ENCODE assay signal across 8 mouse cellular contexts in the genomic region with DNA sequence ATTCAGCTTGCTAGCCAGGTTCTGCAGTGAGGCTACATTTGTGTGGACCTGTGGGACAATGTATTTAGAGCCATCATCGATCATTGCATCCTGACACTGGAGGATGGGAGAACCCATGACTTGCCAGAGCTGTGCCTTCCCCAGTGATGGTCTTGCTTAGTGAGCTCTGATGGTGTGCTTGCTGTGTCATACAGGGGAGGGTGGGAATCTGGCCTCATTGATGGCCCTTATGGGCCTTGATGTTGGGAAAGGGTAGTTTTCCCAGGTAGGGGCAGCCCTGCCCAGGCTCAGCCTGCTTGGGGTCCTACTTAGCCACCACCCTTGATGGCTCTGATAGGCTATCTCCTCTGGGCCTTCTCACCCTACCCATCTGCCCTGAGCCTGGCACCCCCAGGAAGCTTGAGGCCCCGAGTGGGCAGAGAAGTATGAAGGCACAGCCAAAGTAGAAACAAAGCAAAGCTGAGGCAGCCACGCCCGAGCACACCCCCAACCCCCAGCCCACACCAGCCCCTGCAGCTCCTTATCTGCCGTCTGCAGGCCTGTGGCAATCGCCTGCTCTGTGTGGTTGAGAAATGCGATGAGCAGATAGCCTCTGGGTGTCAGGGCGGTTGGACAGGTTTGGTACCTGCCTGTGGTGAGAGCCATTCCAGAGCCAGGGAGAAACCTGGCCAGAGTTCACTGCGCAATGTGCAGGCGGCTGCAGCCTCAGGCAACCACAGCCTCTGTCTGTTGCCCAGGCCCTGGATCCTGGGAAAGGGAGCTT. TPM values are rescaled to one million over a fixed set of nuclear protein-coding genes. Genes with fewer than 3 reads are reported as not detected.
DNase-seq lines count a peak whose midpoint lies in the region; ATAC-seq and TF ChIP-seq lines count a peak whose summit lies in the region.
"Had no signal": no experiment of that assay in that cellular context is flagged by ENCODE, and none has a peak within 500 bp of the region (broad histone marks: within the 10 kb centered on the region; RNA-seq: fewer than 3 reads in every experiment).

No protein-coding gene starts in this region.

- H3K27me3 ChIP-seq in thymus, adult 2 months (ENCODE audit: control insufficient read depth, insufficient read depth, low read length): no peaks in the 10 kb centered on the region
- H3K27me3 ChIP-seq in liver, embryonic 15.5 days: no peaks in the 10 kb centered on the region
- H3K27me3 ChIP-seq in cerebellum, adult 2 months (ENCODE audit: control insufficient read depth, insufficient read depth, low read length): no peaks in the 10 kb centered on the region
- H3K27me3 ChIP-seq in midbrain, embryonic 13.5 days: no peaks in the 10 kb centered on the region

- no peaks in the 10 kb centered on the region for H3K9me3 ChIP-seq in liver, embryonic 15.5 days (replicated peaks)
- H3K9me3 ChIP-seq in midbrain, embryonic 13.5 days: no peaks in the 10 kb centered on the region

- no peak overlapping the region for H3K4me3 ChIP-seq in thymus, adult 2 months (ENCODE audit: control insufficient read depth, insufficient read depth, low read length)
- peak overlapping the region; percentile 14; the same call in 1 of the 2 replicates for H3K4me3 ChIP-seq in liver, embryonic 15.5 days (replicated peaks)
- no peak overlapping the region for H3K4me3 ChIP-seq in cerebellum, adult 2 months (replicated peaks; ENCODE audit: insufficient read depth, low read depth, low read length)
- H3K4me3 ChIP-seq in midbrain, embryonic 13.5 days (replicated peaks): no peak overlapping the region

- no peaks in the 10 kb centered on the region for H3K36me3 ChIP-seq in thymus, adult 2 months (ENCODE audit: control insufficient read depth, insufficient read depth, low read length)
- no peaks in the 10 kb centered on the region for H3K36me3 ChIP-seq in liver, embryonic 15.5 days (replicated peaks)
- no peaks in the 10 kb centered on the region for H3K36me3 ChIP-seq in midbrain, embryonic 13.5 days

- WGBS in thymus, adult 2 months: 45% methylated on average over 10 of the region's 10 CpGs
- WGBS in liver, embryonic 15.5 days (ENCODE audit: insufficient replicate concordance): 11% methylated on average over 10 of the region's 10 CpGs
- 90% methylated on average over 10 of the region's 10 CpGs for WGBS in cerebellum, adult 2 months
- 87% methylated on average over 10 of the region's 10 CpGs for WGBS in midbrain, embryonic 13.5 days

- H3K27ac ChIP-seq in thymus, adult 2 months (ENCODE audit: control insufficient read depth, insufficient read depth, low read length): no peak overlapping the region
- H3K27ac ChIP-seq in liver, embryonic 15.5 days (replicated peaks): peak overlapping the region; percentile 71
- no peak overlapping the region for H3K27ac ChIP-seq in cerebellum, adult 2 months (ENCODE audit: insufficient read depth, low read length)
- no peak overlapping the region for H3K27ac ChIP-seq in midbrain, embryonic 13.5 days
- H3K27ac ChIP-seq: hindbrain, postnatal 0 days had no signal

- H3K9ac ChIP-seq in liver, embryonic 15.5 days: peak overlapping the region; percentile 21; the same call in 1 of the 2 replicates
- no peak overlapping the region for H3K9ac ChIP-seq in midbrain, embryonic 13.5 days (replicated peaks)

- peaks cover 17% of the 10 kb centered on the region for H3K4me1 ChIP-seq in thymus, adult 2 months (replicated peaks; ENCODE audit: control insufficient read depth, insufficient read depth, low read length)
- peaks cover 90% of the 10 kb centered on the region for H3K4me1 ChIP-seq in liver, embryonic 15.5 days (replicated peaks)
- H3K4me1 ChIP-seq in cerebellum, adult 2 months (ENCODE audit: control insufficient read depth, insufficient read depth, low read length): peaks cover 19% of the 10 kb centered on the region
- H3K4me1 ChIP-seq in midbrain, embryonic 13.5 days (replicated peaks): peaks cover 71% of the 10 kb centered on the region

- peak; percentile 23 to 57 for ATAC-seq in hematopoietic stem cell, adult 5-6 weeks (replicated peaks in 1 of 2; ENCODE audit: insufficient read depth in 1 of 2, low FRiP score in 2 of 2, low TSS enrichment in 1 of 2, low read depth in 1 of 2, poor library complexity in 2 of 2, severe bottlenecking in 2 of 2)
- ATAC-seq in liver, embryonic 15.5 days (ENCODE audit: insufficient read depth): peak; percentile 85
- no peak for ATAC-seq in midbrain, embryonic 13.5 days
- ATAC-seq: hindbrain, postnatal 0 days had no signal

- H3K4me2 ChIP-seq in liver, embryonic 15.5 days: peak overlapping the region; percentile 60
- no peak overlapping the region for H3K4me2 ChIP-seq in midbrain, embryonic 13.5 days (replicated peaks)

- DNase-seq in thymus, adult 2 months: no peak
- no peak for DNase-seq in thymus, adult 18-20 months
- DNase-seq in frontal cortex, postnatal 14 days (ENCODE audit: low spot score in 2 of 2): no peak
- no peak for DNase-seq in cerebellum, adult 2 months

- TF ChIP-seq POLR2A in thymus, adult 2 months (IDR thresholded peaks at IDR 0.05; ENCODE audit: control insufficient read depth, extremely low read depth, insufficient read depth, low read length, poor library complexity): 0 out of 2 replicates have a peak, but pooled peaks have one; percentile 12
- no peak for TF ChIP-seq POLR2A in cerebellum, adult 2 months (IDR thresholded peaks at IDR 0.05; ENCODE audit: borderline replicate concordance, insufficient read depth, low read length)

- TF ChIP-seq CTCF in thymus, adult 2 months (IDR thresholded peaks at IDR 0.05; ENCODE audit: borderline replicate concordance, control insufficient read depth, extremely low read depth, insufficient read depth, low read length, poor library complexity): no peak
- no peak for TF ChIP-seq CTCF in cerebellum, adult 2 months (IDR thresholded peaks at IDR 0.05; ENCODE audit: borderline replicate concordance, insufficient read depth, low read depth, low read length)

RNA-seq across cellular contexts. Expression of a gene that starts 26.8 kb away (rescaled TPM):
- 35.9 and 40.3 TPM in 2 replicates for polyA plus RNA-seq in thymus, adult 2 months (2012; rRNA removed)
- 7.6 and 8.4 TPM in 2 replicates for total RNA-seq in hematopoietic stem cell, adult 5-6 weeks (2017)
- polyA plus RNA-seq in liver, embryonic 15.5 days (2015; fragmentation: Nextera tagmentation; extraction: Ambion mirVana): 4.7 and 5.8 TPM in 2 replicates
- polyA plus RNA-seq in cerebellum, adult 2 months (2012; rRNA removed): 14.9 and 17.5 TPM in 2 replicates
- 4.0 and 4.4 TPM in 2 replicates for polyA plus RNA-seq in midbrain, embryonic 13.5 days (2015; fragmentation: Nextera tagmentation; extraction: Ambion mirVana)
